Mouse (Mus musculus) heart, embryonic 15.5 days (tissue): ENCODE data around the gene Cmtm6. TPM values are rescaled to one million over a fixed set of nuclear protein-coding genes. Genes with fewer than 3 reads are reported as not detected.
"Not testable (repeated sequence)": the region's sequence is repeated elsewhere in the genome, so short reads cannot be mapped to it uniquely, and the experiment has no call there.

Source experiments
- ATAC-seq: fragments of 200-750 bp; cut with Nextera tagmentation; replicated peaks from 2 replicates; pipeline ENCODE4 v1.8.0; 2017; ENCODE audit warnings: low read depth, moderate TSS enrichment; ENCODE audit not compliant: insufficient number of reproducible peaks, insufficient read depth, low FRiP score
- H3K27ac ChIP-seq: fragments of 300-500 bp; sonication (generic); 2 replicates; pipeline ENCODE4 v1.5.1; 2015; ENCODE audit warnings: mild to moderate bottlenecking, inconsistent platforms
- H3K27me3 ChIP-seq: fragments of 300-500 bp; sonication (generic); 2 replicates; pipeline ENCODE4 v1.6.1; 2015; ENCODE audit warnings: inconsistent platforms
- H3K36me3 ChIP-seq: fragments of 300-500 bp; sonication (generic); 2 replicates; pipeline ENCODE4 v1.6.1; 2015; ENCODE audit warnings: mild to moderate bottlenecking, inconsistent platforms
- H3K4me1 ChIP-seq: fragments of 300-500 bp; sonication (generic); replicated peaks from 2 replicates; pipeline ENCODE4 v1.6.1; 2015; ENCODE audit warnings: inconsistent platforms
- H3K4me2 ChIP-seq: fragments of 300-500 bp; sonication (generic); 2 replicates; pipeline ENCODE4 v1.6.1; 2015; ENCODE audit warnings: inconsistent platforms, mild to moderate bottlenecking, moderate library complexity
- H3K4me3 ChIP-seq: fragments of 300-500 bp; sonication (generic); 2 replicates; pipeline ENCODE4 v1.5.1; 2015; ENCODE audit warnings: mild to moderate bottlenecking, inconsistent platforms
- H3K9ac ChIP-seq: fragments of 300-500 bp; sonication (generic); 2 replicates; pipeline ENCODE4 v1.6.1; 2015; ENCODE audit warnings: mild to moderate bottlenecking, inconsistent platforms
- H3K9me3 ChIP-seq: fragments of 300-500 bp; sonication (generic); replicated peaks from 2 replicates; pipeline ENCODE4 v1.6.1; 2016; ENCODE audit warnings: inconsistent platforms
- WGBS: fragments of 180-500 bp; shearing (Covaris S2); methylation state at CpG from one replicate; pipeline ENCODE4 v1.1.7; 2015; ENCODE audit warnings: mixed read lengths; 5-methylcytosine and 5-hydroxymethylcytosine counted together
- polyA plus RNA-seq: library from polyadenylated mRNA; unstranded; fragments of >200 nt; fragmentation: Nextera tagmentation; extraction: Ambion mirVana; gene quantifications from 2 replicates; pipeline ENCODE4 v1.2.1, GENCODE M21; 2015

Cmtm6 gene
- polyA plus RNA-seq, 1 experiment from 2014 or later: 39.3 TPM

GRCm38 (mm10) chr9:114699262-114699661, 31.7 kb upstream of the Cmtm6 start:
- Histone ChIP-seq H3K4me2 (no peak overlapping the region), H3K9ac (no peak overlapping the region), H3K4me1 (peaks cover 7% of the 10 kb centered on the region), H3K36me3 (peaks cover 16% of the 10 kb centered on the region; the same call in 1 of the 2 replicates), H3K27me3 (no peaks in the 10 kb centered on the region), H3K9me3 (no peaks in the 10 kb centered on the region), H3K27ac (no peak overlapping the region), H3K4me3 (no peak overlapping the region)
- no peak for ATAC-seq
- 66% methylated on average over 6 of the region's 6 CpGs for WGBS

GRCm38 (mm10) chr9:114699882-114700665, 30.8 kb upstream of the Cmtm6 start:
- WGBS: 93% methylated on average over 16 of the region's 16 CpGs
- H3K9ac ChIP-seq: no peak overlapping the region
- H3K27me3 ChIP-seq: no peaks in the 10 kb centered on the region
- no peak for ATAC-seq
- no peak overlapping the region for H3K4me2 ChIP-seq
- H3K36me3 ChIP-seq: peaks cover 19% of the 10 kb centered on the region; the same call in 1 of the 2 replicates
- H3K9me3 ChIP-seq: no peaks in the 10 kb centered on the region
- H3K27ac ChIP-seq: no peak overlapping the region
- no peak overlapping the region for H3K4me3 ChIP-seq
- H3K4me1 ChIP-seq: peaks cover 7% of the 10 kb centered on the region

- H3K27ac ChIP-seq: no peak overlapping the region
- peaks cover 29% of the 10 kb centered on the region for H3K36me3 ChIP-seq
- no peak overlapping the region for H3K9ac ChIP-seq
- no peak for ATAC-seq
- WGBS: 70% methylated on average over 2 of the region's 2 CpGs
- no peaks in the 10 kb centered on the region for H3K9me3 ChIP-seq
- H3K27me3 ChIP-seq: no peaks in the 10 kb centered on the region
- peaks cover 7% of the 10 kb centered on the region for H3K4me1 ChIP-seq
- H3K4me2 ChIP-seq: no peak overlapping the region
- no peak overlapping the region for H3K4me3 ChIP-seq
Observed at GRCm38 (mm10) chr9:114701031-114701430, 29.9 kb upstream of the Cmtm6 start.

- 83% methylated on average over 4 of the region's 4 CpGs for WGBS
- H3K27me3 ChIP-seq: no peaks in the 10 kb centered on the region
- no peak overlapping the region for H3K27ac ChIP-seq
- peaks cover 34% of the 10 kb centered on the region for H3K36me3 ChIP-seq
- H3K4me3 ChIP-seq: no peak overlapping the region
- no peak for ATAC-seq
- H3K4me2 ChIP-seq: no peak overlapping the region
- no peak overlapping the region for H3K9ac ChIP-seq
- peaks cover 7% of the 10 kb centered on the region for H3K4me1 ChIP-seq
- H3K9me3 ChIP-seq: no peaks in the 10 kb centered on the region
Observed at GRCm38 (mm10) chr9:114701921-114702320, 29.0 kb upstream of the Cmtm6 start.

GRCm38 (mm10) chr9:114707805-114708204, 23.1 kb upstream of the Cmtm6 start:
- Histone ChIP-seq H3K9me3 (no peaks in the 10 kb centered on the region), H3K9ac (no peak overlapping the region), H3K4me1 (no peaks in the 10 kb centered on the region; the same call in 1 of the 2 replicates), H3K36me3 (peaks cover 49% of the 10 kb centered on the region), H3K4me3 (no peak overlapping the region), H3K27me3 (no peaks in the 10 kb centered on the region), H3K4me2 (no peak overlapping the region), H3K27ac (no peak overlapping the region)
- ATAC-seq: no peak
- WGBS: 58% methylated on average over 4 of the region's 4 CpGs

DNA sequence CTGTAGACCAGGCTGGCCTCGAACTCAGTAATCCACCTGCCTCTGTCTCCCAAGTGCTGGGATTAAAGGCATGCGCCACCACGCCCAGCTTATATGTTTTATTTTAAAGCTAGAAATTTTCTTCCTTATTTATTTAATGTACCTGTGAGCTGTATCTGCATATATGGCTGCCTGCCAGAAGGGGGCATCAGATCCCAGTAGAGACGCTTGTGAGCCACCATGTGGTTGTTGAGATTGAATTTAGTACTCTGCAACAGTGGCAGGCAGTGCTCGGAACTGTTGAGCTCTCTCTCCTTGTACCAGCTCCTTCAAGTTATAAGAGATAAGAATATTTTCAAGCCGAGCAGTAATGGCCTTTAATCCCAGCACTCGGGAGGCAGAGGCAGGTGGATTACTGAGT, 20.6 kb upstream of the Cmtm6 start:
- ATAC-seq: no peak
- Histone ChIP-seq H3K27me3 (no peaks in the 10 kb centered on the region), H3K27ac (no peak overlapping the region), H3K36me3 (peaks cover 65% of the 10 kb centered on the region), H3K4me2 (no peak overlapping the region), H3K4me3 (no peak overlapping the region), H3K9me3 (no peaks in the 10 kb centered on the region), H3K4me1 (no peaks in the 10 kb centered on the region; the same call in 1 of the 2 replicates), H3K9ac (no peak overlapping the region)
- WGBS: 71% methylated on average over 7 of the region's 7 CpGs

DNA sequence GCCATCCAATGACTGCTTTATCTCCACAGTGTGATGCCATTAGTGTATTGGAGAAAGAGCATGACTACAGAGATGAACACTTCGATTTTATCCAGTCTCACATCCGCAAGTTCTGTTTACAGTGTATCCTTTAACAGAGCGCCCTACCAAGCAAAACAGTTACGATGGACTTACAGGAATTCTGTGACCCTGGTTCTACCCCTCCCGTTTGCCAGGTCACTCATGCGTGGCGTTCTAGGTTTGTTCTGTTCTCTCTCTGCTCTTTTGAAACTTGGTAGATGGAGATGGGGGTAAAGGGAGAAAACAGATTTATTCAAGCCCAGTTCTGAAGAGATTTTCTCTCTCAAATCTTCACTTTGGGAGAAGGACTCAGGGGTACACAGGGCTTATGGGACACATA, 17.4 kb upstream of the Cmtm6 start:
- H3K4me3 ChIP-seq: no peak overlapping the region
- no peak overlapping the region for H3K4me2 ChIP-seq
- no peaks in the 10 kb centered on the region for H3K9me3 ChIP-seq
- no peaks in the 10 kb centered on the region for H3K4me1 ChIP-seq
- no peak overlapping the region for H3K9ac ChIP-seq
- no peak overlapping the region for H3K27ac ChIP-seq
- ATAC-seq: no peak
- H3K36me3 ChIP-seq: peaks cover 78% of the 10 kb centered on the region
- WGBS: 89% methylated on average over 7 of the region's 7 CpGs
- H3K27me3 ChIP-seq: no peaks in the 10 kb centered on the region

DNA sequence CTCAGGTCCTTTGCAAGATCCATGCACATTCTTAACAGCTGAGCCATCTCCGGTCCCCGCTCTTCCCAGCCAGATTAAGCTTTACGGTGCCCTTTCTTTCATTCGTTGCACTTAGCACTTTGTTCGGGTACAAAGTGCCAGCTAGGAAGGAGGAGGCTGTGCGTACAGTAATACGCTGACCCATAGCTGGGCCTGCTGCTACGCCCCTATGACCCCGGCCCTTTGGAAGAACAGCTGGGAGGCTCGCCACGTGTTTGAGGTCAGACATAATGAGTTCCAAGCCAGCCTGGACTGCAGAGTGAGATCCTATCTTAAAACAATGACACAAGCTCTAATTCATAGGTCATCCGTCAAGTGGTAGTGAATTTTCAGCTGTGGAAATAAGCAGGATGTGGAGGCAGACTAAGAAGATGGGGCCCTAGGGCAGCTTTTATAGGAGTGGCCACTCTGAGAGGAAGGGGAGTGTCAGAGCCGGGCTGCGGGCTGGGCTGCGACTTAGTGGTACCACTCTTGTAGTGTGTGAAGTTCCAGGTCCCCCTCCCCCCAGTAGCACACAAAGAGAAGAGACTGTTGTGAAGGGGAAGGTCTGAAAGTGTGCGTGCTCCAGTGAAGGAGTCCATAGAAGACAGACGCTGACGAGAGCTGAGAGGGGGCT, 14.1 kb upstream of the Cmtm6 start:
- Histone ChIP-seq H3K9me3 (no peaks in the 10 kb centered on the region), H3K4me3 (no peak overlapping the region), H3K27me3 (no peaks in the 10 kb centered on the region), H3K9ac (no peak overlapping the region), H3K4me2 (no peak overlapping the region), H3K27ac (no peak overlapping the region), H3K36me3 (peaks cover 88% of the 10 kb centered on the region), H3K4me1 (no peaks in the 10 kb centered on the region)
- ATAC-seq: no peak
- WGBS: 81% methylated on average over 18 of the region's 18 CpGs

DNA sequence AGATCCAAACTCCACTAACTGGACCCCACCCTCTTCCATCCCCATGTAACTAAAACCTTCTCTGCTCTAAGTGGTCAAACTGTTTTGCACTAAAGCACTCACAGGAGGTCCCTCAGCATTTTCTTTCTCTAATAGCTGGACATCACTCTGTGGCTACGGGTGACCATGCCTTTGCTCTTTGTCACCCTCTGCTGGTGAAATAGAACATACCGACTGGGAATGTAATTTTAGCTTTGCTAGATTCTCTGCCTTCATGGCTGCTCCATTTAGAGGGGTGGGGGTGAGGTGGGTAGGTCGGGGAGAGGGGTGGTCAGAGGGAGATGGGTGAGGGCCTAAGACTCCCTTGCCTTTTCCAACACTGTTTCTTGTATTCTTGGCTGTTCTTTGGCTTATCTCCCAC, 3.6 kb upstream of the Cmtm6 start:
- Histone ChIP-seq H3K9ac (no peak overlapping the region), H3K4me3 (no peak overlapping the region), H3K9me3 (no peaks in the 10 kb centered on the region), H3K27me3 (no peaks in the 10 kb centered on the region), H3K4me2 (no peak overlapping the region), H3K27ac (no peak overlapping the region), H3K36me3 (peaks cover 28% of the 10 kb centered on the region), H3K4me1 (peaks cover 6% of the 10 kb centered on the region)
- ATAC-seq: no peak
- 0% methylated on average over 3 of the region's 3 CpGs for WGBS

DNA sequence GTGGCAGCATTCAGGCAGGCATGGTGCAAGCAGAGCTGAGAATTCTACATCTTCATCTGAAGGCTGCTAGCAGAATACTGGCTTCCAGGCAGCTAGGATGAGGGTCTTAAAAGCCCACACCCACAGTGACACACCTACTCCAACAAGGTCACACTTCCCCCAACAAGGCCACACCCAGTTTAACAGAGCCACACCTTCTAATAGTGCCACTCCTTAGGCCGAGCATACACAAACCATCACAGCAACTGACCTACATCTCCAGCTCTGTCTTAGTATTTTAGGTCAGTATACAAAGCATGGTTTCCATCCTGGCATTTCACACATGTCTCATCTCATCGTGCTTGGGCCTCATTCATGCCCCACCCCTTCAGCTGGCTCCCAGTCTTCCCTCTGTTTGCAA, 2.5 kb upstream of the Cmtm6 start:
- H3K9ac ChIP-seq, H3K4me3 ChIP-seq, H3K27me3 ChIP-seq, H3K9me3 ChIP-seq, ATAC-seq, H3K27ac ChIP-seq, H3K4me2 ChIP-seq: not testable (repeated sequence)
- WGBS: 46% methylated on average over 2 of the region's 2 CpGs
- Histone ChIP-seq H3K36me3 (peaks cover 17% of the 10 kb centered on the region), H3K4me1 (peaks cover 17% of the 10 kb centered on the region)

DNA sequence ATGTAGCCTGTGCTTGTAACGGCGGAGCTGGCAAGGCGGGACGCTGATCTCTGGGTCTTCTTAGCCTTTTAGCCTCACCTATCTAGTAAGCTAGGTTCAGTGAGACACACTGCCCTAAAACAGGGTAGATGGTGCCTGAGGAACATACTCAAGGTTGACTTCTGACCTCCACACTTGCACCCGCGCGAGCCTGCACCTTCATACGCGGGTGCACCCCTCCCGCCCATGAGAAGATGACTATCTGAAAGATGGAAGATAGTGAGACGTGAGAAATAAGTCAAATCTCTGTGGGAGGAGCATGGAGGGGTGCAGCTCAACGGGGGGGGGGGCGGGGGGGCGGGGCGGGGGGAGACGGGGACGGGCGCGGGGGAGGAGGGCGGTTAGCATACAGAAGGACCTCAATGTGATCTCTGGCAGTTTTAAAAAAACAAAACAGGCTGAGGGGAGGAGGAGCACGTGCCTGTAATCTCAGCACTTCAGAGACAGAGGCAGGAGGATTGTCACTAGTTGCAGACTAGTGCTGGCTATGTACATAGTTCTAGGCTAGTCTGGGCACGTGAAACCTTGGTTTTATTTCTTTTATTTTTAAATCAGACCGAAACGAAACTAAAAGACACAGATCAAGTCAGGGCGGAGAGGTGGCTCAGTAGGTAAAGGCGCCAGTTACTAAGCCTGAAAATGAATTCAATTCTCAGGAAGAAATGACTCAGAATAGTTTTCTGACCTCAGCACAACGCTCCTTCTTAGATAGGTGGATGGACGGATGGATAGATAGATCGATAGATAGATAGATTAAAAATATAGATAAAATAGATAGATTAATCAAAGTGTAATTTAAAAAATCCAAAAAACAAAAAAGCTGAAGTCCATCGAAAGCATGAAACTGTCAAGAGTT, 758 bp upstream of the Cmtm6 start:
- peaks cover 4% of the 10 kb centered on the region; the same call in 1 of the 2 replicates for H3K36me3 ChIP-seq
- H3K4me1 ChIP-seq: peaks cover 32% of the 10 kb centered on the region
- ATAC-seq: no peak
- H3K9me3 ChIP-seq: no peaks in the 10 kb centered on the region
- H3K4me3 ChIP-seq: peak overlapping the region; percentile 91
- 0 out of 2 replicates have a peak overlapping the region, but pooled peaks have one; percentile 7 for H3K9ac ChIP-seq
- H3K27ac ChIP-seq: peak overlapping the region; percentile 95
- no peaks in the 10 kb centered on the region for H3K27me3 ChIP-seq
- H3K4me2 ChIP-seq: peak overlapping the region; percentile 64
- 26% methylated on average over 24 of the region's 30 CpGs for WGBS
